Mouse (Mus musculus) myocyte (in vitro differentiated cells): ENCODE measurements at regions not wholly inside any gene's neighbourhood (a gene's known extent, or its start where the extent isn't known, plus 50 kb on each side); places are given as distances from the start of the nearest gene placed in this dataset.

Experiments
- H3K27me3 ChIP-seq: one replicate; pipeline ENCODE4 v1.6.1; 2011; ENCODE audit not compliant: control insufficient read depth, insufficient read depth, insufficient read length
- H3K36me3 ChIP-seq: one replicate; pipeline ENCODE4 v1.6.1; 2011; ENCODE audit not compliant: control insufficient read depth, insufficient read depth
- H3K4me2 ChIP-seq: one replicate; pipeline ENCODE4 v1.6.1; 2011; ENCODE audit warnings: low read depth, control low read depth
- H3K4me3 ChIP-seq: one replicate; pipeline ENCODE4 v1.5.1; 2011; ENCODE audit warnings: mild to moderate bottlenecking, control low read depth, moderate library complexity
- H3K79me2 ChIP-seq: one replicate; pipeline ENCODE4 v1.6.1; 2011; ENCODE audit not compliant: control insufficient read depth, insufficient read depth
- H3ac ChIP-seq: one replicate; pipeline ENCODE4 v1.6.1; 2011; ENCODE audit not compliant: control insufficient read depth, insufficient read length
- CEBPB ChIP-seq: IDR thresholded peaks from 2 replicates; pipeline ENCODE4 v1.6.1; 2011; ENCODE audit warnings: mild to moderate bottlenecking, moderate library complexity; ENCODE audit not compliant: poor library complexity, insufficient read depth, severe bottlenecking
- E2F4 ChIP-seq: IDR thresholded peaks from one replicate; pipeline ENCODE4 v1.6.1; 2011; ENCODE audit warnings: mild to moderate bottlenecking, control low read depth, moderate library complexity; ENCODE audit not compliant: insufficient read depth
- MAX ChIP-seq: IDR thresholded peaks from one replicate; pipeline ENCODE4 v1.6.1; 2011; ENCODE audit warnings: low read depth, mild to moderate bottlenecking, control low read depth
- MYOD1 ChIP-seq, 3 experiments: IDR thresholded peaks; one replicate each; pipeline ENCODE4 v1.6.1; 2011; ENCODE audit warnings: control low read depth in 2 of 3, low read depth in 2 of 3, mild to moderate bottlenecking in 2 of 3, moderate library complexity in 1 of 3; ENCODE audit not compliant: insufficient read length in 2 of 3, control insufficient read depth in 1 of 3
- MYOG ChIP-seq, 3 experiments: IDR thresholded peaks; one replicate each; pipeline ENCODE4 v1.6.1; 2011; ENCODE audit warnings: control low read depth in 2 of 3, low read depth in 2 of 3, mild to moderate bottlenecking in 2 of 3; ENCODE audit not compliant: insufficient read length in 2 of 3, control insufficient read depth in 1 of 3, insufficient read depth in 1 of 3
- POLR2A ChIP-seq: IDR thresholded peaks from one replicate; pipeline ENCODE4 v1.6.1; 2011; ENCODE audit warnings: low read depth, mild to moderate bottlenecking, control low read depth, moderate library complexity; ENCODE audit not compliant: insufficient read length
- POLR2AphosphoS2 ChIP-seq: IDR thresholded peaks from one replicate; pipeline ENCODE4 v1.6.1; 2011; ENCODE audit warnings: low read depth, control low read depth; ENCODE audit not compliant: insufficient read length
- REST ChIP-seq: IDR thresholded peaks from one replicate; pipeline ENCODE4 v1.6.1; 2011; ENCODE audit warnings: mild to moderate bottlenecking, control low read depth, moderate library complexity; ENCODE audit not compliant: insufficient read depth, insufficient read length
- SRF ChIP-seq: IDR thresholded peaks from one replicate; pipeline ENCODE4 v1.6.1; 2011; ENCODE audit warnings: low read depth; ENCODE audit not compliant: control insufficient read depth, insufficient read length
- TCF12 ChIP-seq: IDR thresholded peaks from one replicate; pipeline ENCODE4 v1.6.1; 2011; ENCODE audit warnings: mild to moderate bottlenecking, control low read depth; ENCODE audit not compliant: poor library complexity, insufficient read depth, severe bottlenecking
- TCF3 ChIP-seq: IDR thresholded peaks from one replicate; pipeline ENCODE4 v1.6.1; 2011; ENCODE audit warnings: low read depth, control low read depth; ENCODE audit not compliant: insufficient read length
- USF1 ChIP-seq: IDR thresholded peaks from one replicate; pipeline ENCODE4 v1.6.1; 2011; ENCODE audit warnings: low read depth, mild to moderate bottlenecking, control low read depth, moderate library complexity

DNA sequence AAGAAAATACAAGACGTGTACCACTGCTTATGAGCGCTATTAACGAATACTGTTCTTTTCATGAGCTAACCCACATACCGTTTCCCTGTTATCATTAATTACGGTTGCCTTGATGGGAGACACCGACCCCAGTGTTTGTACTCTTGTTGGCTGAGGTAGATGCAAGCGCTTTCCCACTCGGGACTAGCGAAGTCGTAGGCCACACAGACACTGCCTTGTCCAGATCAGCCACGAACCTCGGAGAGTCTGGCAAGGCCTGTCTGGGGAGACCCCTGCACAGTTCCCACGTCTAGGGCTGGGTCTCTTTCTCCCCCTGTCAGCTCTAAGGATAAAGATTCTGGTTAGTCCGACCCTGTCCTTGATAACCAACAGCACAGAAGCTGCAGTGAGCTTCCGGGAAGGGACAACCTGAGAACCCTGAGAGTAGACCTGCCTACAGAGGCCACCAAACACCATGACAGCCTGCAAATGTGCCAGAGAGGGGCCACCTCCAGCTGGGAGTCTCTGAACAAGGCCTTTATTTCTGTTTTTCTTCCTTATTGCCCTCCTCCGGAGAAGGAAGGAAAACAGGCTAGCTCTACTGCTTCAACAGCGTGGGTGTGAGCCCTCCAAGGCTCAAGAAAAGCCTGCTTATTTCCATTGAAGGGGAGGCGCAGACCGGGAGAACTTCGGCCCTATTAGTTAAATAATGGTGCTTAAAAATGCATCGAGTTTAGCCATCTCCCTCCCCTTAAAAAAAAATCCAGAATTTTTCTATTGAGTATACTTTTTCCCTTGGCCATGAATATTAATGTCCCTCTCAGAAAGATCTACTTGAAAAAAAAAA lies 209.8 kb downstream of the Gm26897 start:
- Histone ChIP-seq H3K4me3 (no peak overlapping the region), H3K4me2 (no peak overlapping the region), H3ac (no peak overlapping the region), H3K36me3 (no peaks in the 10 kb centered on the region), H3K27me3 (peaks cover 41% of the 10 kb centered on the region), H3K79me2 (no peaks in the 10 kb centered on the region)
- TF ChIP-seq MYOD1 (IDR thresholded peaks at IDR 0.05; ENCODE audit: control insufficient read depth in 1 of 3, insufficient read length in 2 of 3, low read depth in 2 of 3) (no peak), CEBPB (no peak), REST (no peak), SRF (no peak), MYOG (IDR thresholded peaks at IDR 0.05; ENCODE audit: control insufficient read depth in 1 of 3, insufficient read depth in 1 of 3, insufficient read length in 2 of 3, low read depth in 2 of 3) (no peak), TCF3 (no peak), MAX (no peak), POLR2AphosphoS2 (no peak), USF1 (no peak), E2F4 (no peak), TCF12 (no peak), POLR2A (no peak)

DNA sequence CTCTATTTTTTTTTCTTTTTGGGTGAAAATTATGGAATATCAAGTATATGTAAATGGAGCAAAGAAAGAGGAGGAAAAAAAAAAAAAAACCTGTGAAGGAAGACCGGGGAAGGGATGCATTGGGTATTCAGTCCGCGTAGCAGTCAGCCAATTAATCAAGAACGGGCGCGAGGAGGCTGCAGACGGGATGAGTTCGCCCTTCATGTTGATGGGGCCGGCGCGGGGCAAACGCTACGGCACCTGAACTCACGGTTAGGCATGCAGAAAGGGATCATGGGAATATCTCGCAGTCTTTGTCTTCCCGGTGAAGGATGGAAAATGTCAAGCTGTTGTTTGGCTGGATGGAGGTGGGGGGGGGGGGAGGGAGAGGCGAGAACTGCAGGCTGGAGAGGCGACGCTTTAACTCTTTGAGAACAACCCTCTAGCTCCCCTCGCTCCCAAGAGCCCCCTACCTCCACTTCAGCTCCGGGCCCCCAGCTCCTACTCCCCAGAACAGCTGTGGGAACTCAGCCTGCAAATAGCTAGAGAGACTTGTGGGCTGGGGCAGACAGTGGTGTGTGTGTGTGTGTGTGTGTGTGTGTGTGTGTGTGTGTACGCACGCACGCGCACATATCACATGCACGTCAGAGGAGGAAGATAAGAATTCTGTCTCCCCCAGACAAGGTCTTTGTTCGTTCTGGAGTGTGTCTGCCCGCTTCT lies 210.7 kb downstream of the Gm26897 start:
- no peaks in the 10 kb centered on the region for H3K36me3 ChIP-seq
- TF ChIP-seq CEBPB = no peak
- TF ChIP-seq E2F4 = no peak
- no peak for TF ChIP-seq MYOD1 (IDR thresholded peaks at IDR 0.05; ENCODE audit: control insufficient read depth in 1 of 3, insufficient read length in 2 of 3, low read depth in 2 of 3)
- no peak for TF ChIP-seq MYOG (IDR thresholded peaks at IDR 0.05; ENCODE audit: control insufficient read depth in 1 of 3, insufficient read depth in 1 of 3, insufficient read length in 2 of 3, low read depth in 2 of 3)
- TF ChIP-seq POLR2AphosphoS2 = no peak
- TF ChIP-seq TCF3 = no peak
- TF ChIP-seq REST = no peak
- H3K27me3 ChIP-seq = peaks cover 41% of the 10 kb centered on the region
- H3ac ChIP-seq = no peak overlapping the region
- H3K79me2 ChIP-seq = no peaks in the 10 kb centered on the region
- no peak overlapping the region for H3K4me2 ChIP-seq
- no peak overlapping the region for H3K4me3 ChIP-seq

DNA sequence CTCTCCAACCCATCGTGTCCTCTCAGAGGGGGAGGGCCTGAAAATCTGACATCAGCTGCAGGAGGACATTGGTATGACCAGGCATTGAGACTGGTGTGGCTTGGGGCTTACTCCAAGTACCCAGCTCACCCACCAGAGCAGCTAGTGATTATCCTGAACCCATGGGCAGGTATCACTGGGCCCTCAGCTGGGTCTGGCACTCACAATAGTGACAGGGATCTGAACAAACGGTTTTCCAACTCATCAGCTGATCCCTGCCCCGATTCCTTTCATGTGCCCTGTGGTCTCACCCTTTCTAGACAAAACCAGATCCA lies 211.2 kb downstream of the Gm26897 start:
- no peak for TF ChIP-seq POLR2AphosphoS2
- Histone ChIP-seq H3ac (no peak overlapping the region), H3K4me3 (no peak overlapping the region), H3K27me3 (peaks cover 39% of the 10 kb centered on the region), H3K36me3 (no peaks in the 10 kb centered on the region), H3K4me2 (no peak overlapping the region), H3K79me2 (no peaks in the 10 kb centered on the region)

DNA sequence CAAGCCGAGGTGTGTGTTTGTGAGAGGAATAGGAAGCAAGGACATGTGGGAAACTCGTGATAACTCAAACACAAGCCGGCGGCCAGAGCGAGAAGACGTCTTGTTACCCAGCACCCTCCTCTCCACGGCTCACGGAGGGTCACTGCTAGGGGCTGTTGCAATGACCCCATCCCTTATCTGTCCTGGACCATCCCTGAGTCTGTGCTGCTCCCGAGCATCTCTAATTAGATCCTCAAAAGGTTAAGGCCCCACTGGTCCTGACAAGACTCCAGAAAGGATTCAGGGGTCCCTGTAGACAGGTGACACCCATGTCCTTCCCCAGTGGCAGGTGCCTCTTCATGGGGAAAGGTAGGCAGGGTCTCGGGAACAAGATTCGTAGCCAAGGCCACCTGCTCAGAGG lies 212.6 kb downstream of the Gm26897 start:
- Histone ChIP-seq H3K27me3 (peaks cover 31% of the 10 kb centered on the region), H3ac (no peak overlapping the region), H3K4me3 (no peak overlapping the region), H3K79me2 (no peaks in the 10 kb centered on the region), H3K36me3 (no peaks in the 10 kb centered on the region), H3K4me2 (no peak overlapping the region)
- TF ChIP-seq REST = no peak
- TF ChIP-seq MAX = no peak
- no peak for TF ChIP-seq TCF3
- no peak for TF ChIP-seq TCF12
- TF ChIP-seq USF1 = no peak
- no peak for TF ChIP-seq POLR2A
- TF ChIP-seq E2F4 = no peak
- TF ChIP-seq CEBPB = no peak
- no peak for TF ChIP-seq MYOG (IDR thresholded peaks at IDR 0.05; ENCODE audit: control insufficient read depth in 1 of 3, insufficient read depth in 1 of 3, insufficient read length in 2 of 3, low read depth in 2 of 3)
- TF ChIP-seq POLR2AphosphoS2 = no peak

DNA sequence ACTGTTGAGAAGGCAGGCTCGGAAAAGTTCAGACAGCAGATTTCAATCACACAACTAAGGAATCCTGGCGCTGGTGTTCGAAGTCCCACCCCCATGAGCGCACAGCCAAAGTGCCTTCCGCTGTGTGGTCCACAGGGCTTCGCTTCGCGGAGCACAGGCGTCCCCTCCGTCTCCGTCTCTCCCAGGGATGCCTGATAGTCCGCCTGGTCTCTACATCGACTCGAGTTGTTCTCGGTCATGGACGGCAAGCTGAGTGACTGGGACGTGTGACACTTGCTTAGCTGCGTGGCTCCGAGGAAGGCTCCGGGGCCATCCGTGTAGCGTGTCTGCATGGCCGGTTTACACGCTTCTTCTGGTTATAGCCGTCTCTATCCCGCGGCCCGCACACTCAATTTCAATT lies 224.0 kb downstream of the Gm26897 start:
- Histone ChIP-seq H3K79me2 (no peaks in the 10 kb centered on the region), H3ac (no peak overlapping the region), H3K4me3 (no peak overlapping the region), H3K4me2 (no peak overlapping the region), H3K27me3 (peaks cover 16% of the 10 kb centered on the region), H3K36me3 (no peaks in the 10 kb centered on the region)
- TF ChIP-seq MYOD1 (IDR thresholded peaks at IDR 0.05; ENCODE audit: control insufficient read depth in 1 of 3, insufficient read length in 2 of 3, low read depth in 2 of 3) (no peak), CEBPB (no peak), MYOG (IDR thresholded peaks at IDR 0.05; ENCODE audit: control insufficient read depth in 1 of 3, insufficient read depth in 1 of 3, insufficient read length in 2 of 3, low read depth in 2 of 3) (no peak), TCF12 (no peak), POLR2A (no peak), MAX (no peak), REST (no peak), SRF (no peak), USF1 (no peak), E2F4 (no peak), POLR2AphosphoS2 (no peak), TCF3 (no peak)
